Mouse (Mus musculus) limb, embryonic 13.5 days (tissue): Measurements from ENCODE around the gene Faap100. TPM values are rescaled to one million over a fixed set of nuclear protein-coding genes. Genes with fewer than 3 reads are reported as not detected.
"Not testable (repeated sequence)": the region's sequence is repeated elsewhere in the genome, so short reads cannot be mapped to it uniquely, and the experiment has no call there.

Experiments used
- ATAC-seq: fragments of 200-750 bp; cut with Nextera tagmentation; 2 replicates; pipeline ENCODE4 v1.8.0; 2017; ENCODE audit warnings: low read depth, moderate number of reproducible peaks, moderate TSS enrichment; ENCODE audit not compliant: low FRiP score
- H3K27ac ChIP-seq: fragments of 300-500 bp; sonication (generic); 2 replicates; pipeline ENCODE4 v1.5.1; 2015; ENCODE audit warnings: inconsistent platforms, mild to moderate bottlenecking, moderate library complexity
- H3K27me3 ChIP-seq: fragments of 300-500 bp; sonication (generic); 2 replicates; pipeline ENCODE4 v1.6.1; 2015; ENCODE audit warnings: mild to moderate bottlenecking, inconsistent platforms
- H3K36me3 ChIP-seq: fragments of 300-500 bp; sonication (generic); 2 replicates; pipeline ENCODE4 v1.6.1; 2015; ENCODE audit warnings: inconsistent platforms, mild to moderate bottlenecking, moderate library complexity
- H3K4me1 ChIP-seq: fragments of 300-500 bp; sonication (generic); 2 replicates; pipeline ENCODE4 v1.6.1; 2015; ENCODE audit warnings: inconsistent platforms
- H3K4me2 ChIP-seq: fragments of 300-500 bp; sonication (generic); replicated peaks from 2 replicates; pipeline ENCODE4 v1.6.1; 2015; ENCODE audit warnings: inconsistent platforms, mild to moderate bottlenecking, moderate library complexity
- H3K4me3 ChIP-seq: fragments of 300-500 bp; sonication (generic); 2 replicates; pipeline ENCODE4 v1.5.1; 2015; ENCODE audit warnings: moderate library complexity, mild to moderate bottlenecking, inconsistent platforms
- H3K9ac ChIP-seq: fragments of 300-500 bp; sonication (generic); 2 replicates; pipeline ENCODE4 v1.6.1; 2015; ENCODE audit warnings: mild to moderate bottlenecking, inconsistent platforms
- H3K9me3 ChIP-seq: fragments of 300-500 bp; sonication (generic); 2 replicates; pipeline ENCODE4 v1.6.1; 2016; ENCODE audit warnings: inconsistent platforms
- WGBS: fragments of 180-500 bp; shearing (Covaris S2); methylation state at CpG from one replicate; pipeline ENCODE4 v1.1.7; 2015; 5-methylcytosine and 5-hydroxymethylcytosine counted together
- polyA plus RNA-seq: library from polyadenylated mRNA; unstranded; fragments of >200 nt; fragmentation: Nextera tagmentation; extraction: Ambion mirVana; gene quantifications from 2 replicates; pipeline ENCODE4 v1.2.1, GENCODE M21; 2015

The Faap100 gene
- polyA plus RNA-seq, 1 experiment from 2014 or later, result 38.6 TPM

DNA sequence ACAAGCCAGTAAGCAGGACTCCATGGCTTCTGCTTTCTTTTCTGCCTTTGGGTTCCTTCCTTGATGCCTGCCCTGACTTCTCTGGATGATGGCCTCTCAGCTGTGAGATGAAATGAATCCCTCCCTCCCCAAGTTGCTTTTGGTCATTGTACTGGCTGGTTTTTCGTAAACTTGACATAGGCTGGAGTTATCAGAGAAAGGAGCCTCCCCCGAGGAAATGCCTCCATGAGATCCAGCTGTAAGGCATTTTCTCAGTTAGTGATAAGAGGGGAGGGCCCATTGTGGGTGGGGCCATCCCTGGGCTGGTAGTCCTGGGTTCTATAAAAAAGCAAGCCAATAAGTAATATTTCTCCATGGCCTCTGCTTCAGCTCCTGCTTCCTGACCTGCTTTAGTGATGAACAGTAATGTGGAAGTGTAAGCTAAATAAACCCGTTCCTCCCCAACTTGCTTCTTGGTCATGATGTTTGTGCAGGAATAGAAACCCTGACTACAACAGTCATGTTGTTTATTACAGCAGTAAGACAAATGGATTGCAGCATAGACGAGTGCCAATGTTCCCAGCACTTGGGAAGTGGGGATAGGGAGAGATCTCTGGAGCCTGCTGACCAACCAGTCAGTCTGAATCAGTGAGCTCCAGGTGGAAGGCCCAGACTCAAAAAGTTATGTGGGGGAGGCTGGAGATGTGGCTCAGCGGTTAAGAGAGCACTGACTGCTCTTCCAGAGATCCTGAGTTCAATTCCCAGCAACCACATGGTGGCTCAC lies 23.1 kb downstream of the Faap100 start:
- H3K4me2 ChIP-seq, result no peak overlapping the region
- H3K9me3 ChIP-seq, result no peaks in the 10 kb centered on the region
- H3K27me3 ChIP-seq, result no peaks in the 10 kb centered on the region
- ATAC-seq, result no peak
- H3K27ac ChIP-seq, result no peak overlapping the region
- 65% methylated on average over 5 of the region's 5 CpGs for WGBS
- no peak overlapping the region for H3K4me3 ChIP-seq
- H3K36me3 ChIP-seq, result no peaks in the 10 kb centered on the region
- H3K9ac ChIP-seq, result no peak overlapping the region
- H3K4me1 ChIP-seq, result peaks cover 88% of the 10 kb centered on the region

DNA sequence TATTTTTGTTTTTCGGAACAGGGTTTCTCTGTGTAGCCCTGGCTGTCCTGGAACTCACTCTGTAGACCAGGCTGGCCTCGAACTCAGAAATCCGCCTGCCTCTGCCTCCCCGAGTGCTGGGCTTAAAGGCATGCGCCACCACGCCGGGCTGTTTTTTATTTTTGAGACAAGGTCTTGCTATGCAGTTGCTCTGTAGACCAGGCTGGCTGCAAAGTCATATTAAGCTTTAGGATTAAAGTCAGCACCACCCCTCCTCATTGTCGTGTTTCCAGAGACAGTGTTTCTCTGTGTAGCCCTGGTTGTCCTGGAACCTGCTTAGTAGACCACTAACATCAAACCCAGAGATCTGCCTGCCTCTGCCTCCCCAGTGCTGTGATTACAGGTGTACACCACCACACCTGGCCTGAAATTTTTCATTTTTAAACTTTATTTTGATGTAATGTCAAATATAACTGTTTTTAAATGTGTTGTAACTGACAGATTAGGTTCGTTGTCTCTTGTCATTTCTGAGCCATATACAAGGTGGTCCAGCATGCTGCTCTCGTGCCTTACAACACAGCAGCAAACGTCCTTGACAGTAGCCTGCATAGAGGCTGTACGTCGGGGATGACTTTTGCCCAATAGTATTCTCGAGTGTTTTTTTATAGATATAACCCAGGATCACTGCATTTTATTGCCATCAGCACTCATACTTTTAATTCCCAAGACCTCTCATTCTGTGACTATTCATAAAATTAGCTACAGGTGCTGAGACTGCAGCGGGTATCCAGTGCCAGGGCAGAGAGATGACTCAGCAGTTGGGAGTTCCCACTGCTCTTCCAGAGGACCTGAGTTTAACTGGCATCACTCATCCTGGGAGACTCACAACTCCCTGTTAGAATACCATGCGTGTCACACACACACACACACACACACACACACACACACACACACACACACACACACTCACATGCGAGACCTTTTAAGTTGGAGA lies 24.0 kb downstream of the Faap100 start:
- Histone ChIP-seq H3K9me3 (no peaks in the 10 kb centered on the region), H3K4me2 (no peak overlapping the region), H3K27me3 (no peaks in the 10 kb centered on the region), H3K4me1 (peaks cover 80% of the 10 kb centered on the region), H3K4me3 (no peak overlapping the region), H3K36me3 (no peaks in the 10 kb centered on the region), H3K27ac (no peak overlapping the region), H3K9ac (no peak overlapping the region)
- WGBS, result 85% methylated on average over 17 of the region's 17 CpGs
- no peak for ATAC-seq

DNA sequence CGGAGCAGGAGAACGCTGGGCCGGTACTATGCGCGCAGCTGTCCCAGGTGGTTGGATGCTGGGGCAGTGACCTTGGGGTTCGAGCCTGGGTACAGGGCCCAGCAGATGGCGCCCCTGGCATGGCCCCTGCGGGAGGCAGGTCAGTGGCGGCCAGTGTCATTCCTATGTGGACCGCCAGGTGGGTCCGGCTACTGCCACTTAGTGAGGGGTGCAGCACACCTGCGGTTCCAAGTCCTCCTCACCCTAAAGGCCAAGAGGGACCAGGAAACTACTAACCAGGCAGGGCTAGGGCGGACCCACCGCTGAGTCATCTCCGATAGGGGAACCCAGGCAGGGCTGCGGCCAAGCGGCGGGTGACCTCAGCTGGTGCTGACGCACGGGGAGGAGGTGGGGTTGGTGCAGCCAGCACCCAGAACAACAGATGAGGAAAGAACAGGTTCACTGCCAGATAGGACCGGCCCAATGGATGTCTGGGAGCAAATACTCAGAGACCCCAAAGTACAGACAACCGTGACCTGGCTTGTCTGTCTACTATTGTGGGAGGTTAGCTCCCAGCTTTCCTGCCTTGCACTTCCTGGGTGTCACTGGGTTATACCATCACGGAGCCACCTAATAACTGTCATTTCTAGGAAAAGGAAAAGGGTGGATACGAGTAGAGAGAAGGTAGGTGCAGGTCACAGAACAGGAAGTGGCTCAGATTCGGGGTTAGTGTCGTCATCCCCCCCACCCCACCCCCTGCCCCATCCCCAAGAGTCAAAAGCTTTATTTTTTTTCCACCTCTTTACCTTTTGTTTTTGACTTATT lies 24.9 kb downstream of the Faap100 start:
- 24% methylated on average over 26 of the region's 26 CpGs for WGBS
- Histone ChIP-seq H3K4me2 (no peak overlapping the region), H3K4me1 (peaks cover 78% of the 10 kb centered on the region), H3K9me3 (no peaks in the 10 kb centered on the region), H3K27ac (peak overlapping the region; percentile 79; the same call in 1 of the 2 replicates), H3K36me3 (no peaks in the 10 kb centered on the region), H3K4me3 (no peak overlapping the region), H3K9ac (no peak overlapping the region), H3K27me3 (no peaks in the 10 kb centered on the region)
- ATAC-seq, result no peak

DNA sequence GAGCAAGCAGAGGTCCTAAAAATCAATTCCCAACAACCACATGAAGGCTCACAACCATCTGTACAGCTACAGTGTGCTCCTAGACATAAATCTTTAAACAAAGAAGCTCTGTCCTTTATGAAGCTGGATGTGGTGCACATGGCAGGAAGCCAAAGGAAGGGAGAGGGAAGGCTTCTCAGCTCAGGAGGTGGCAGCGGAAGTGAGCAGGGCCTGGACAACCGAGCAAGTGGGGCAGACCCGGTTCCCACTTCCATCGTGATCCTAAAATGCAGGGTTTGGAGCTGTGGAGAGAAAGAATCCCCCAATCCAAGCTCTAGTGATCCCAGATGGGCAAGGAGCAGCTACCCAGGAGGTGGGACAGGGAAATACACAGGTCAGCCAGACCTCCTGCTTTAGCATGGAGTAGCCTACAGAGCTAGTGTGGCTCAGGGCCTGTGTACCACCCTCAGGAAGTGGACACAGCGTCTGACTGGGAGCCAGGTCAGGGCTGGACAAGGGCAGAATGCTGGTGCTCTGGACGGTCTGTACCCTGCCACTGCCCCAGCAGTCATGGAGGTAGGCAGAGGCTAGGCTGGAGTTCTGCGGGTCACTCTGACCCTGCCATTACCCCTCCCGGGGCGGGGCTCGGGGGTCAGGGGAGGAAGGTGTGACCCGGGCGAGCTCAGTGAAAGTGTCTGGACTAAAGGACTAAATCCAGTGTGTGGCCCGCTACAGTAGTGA lies 25.8 kb downstream of the Faap100 start:
- no peak overlapping the region; the same call in 1 of the 2 replicates for H3K9ac ChIP-seq
- H3K36me3 ChIP-seq, result no peaks in the 10 kb centered on the region
- no peaks in the 10 kb centered on the region for H3K27me3 ChIP-seq
- no peaks in the 10 kb centered on the region for H3K9me3 ChIP-seq
- ATAC-seq, result no peak
- peak overlapping the region; percentile 21; the same call in 1 of the 2 replicates for H3K4me2 ChIP-seq
- H3K27ac ChIP-seq, result peak overlapping the region; percentile 79
- 53% methylated on average over 13 of the region's 13 CpGs for WGBS
- H3K4me1 ChIP-seq, result peaks cover 68% of the 10 kb centered on the region
- no peak overlapping the region for H3K4me3 ChIP-seq

DNA sequence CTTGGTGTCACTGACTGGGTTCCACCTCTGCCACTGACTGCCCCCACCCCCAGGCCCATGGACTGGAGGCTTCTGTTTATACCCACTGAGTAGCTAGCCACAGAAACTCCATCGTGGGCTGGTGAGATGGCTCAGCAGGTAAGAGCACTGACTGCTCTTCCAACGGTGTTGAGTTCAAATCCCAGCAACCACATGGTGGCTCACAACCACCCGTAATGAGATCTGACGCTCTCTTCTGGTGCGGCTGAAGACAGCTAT lies 26.5 kb downstream of the Faap100 start:
- not testable (repeated sequence) for H3K9me3 ChIP-seq, H3K4me2 ChIP-seq, H3K9ac ChIP-seq, H3K4me3 ChIP-seq, H3K27me3 ChIP-seq, H3K36me3 ChIP-seq, ATAC-seq
- peaks cover 61% of the 10 kb centered on the region for H3K4me1 ChIP-seq
- 84% methylated on average over 5 of the region's 5 CpGs for WGBS
- peak overlapping the region; percentile 53; the same call in 1 of the 2 replicates for H3K27ac ChIP-seq

DNA sequence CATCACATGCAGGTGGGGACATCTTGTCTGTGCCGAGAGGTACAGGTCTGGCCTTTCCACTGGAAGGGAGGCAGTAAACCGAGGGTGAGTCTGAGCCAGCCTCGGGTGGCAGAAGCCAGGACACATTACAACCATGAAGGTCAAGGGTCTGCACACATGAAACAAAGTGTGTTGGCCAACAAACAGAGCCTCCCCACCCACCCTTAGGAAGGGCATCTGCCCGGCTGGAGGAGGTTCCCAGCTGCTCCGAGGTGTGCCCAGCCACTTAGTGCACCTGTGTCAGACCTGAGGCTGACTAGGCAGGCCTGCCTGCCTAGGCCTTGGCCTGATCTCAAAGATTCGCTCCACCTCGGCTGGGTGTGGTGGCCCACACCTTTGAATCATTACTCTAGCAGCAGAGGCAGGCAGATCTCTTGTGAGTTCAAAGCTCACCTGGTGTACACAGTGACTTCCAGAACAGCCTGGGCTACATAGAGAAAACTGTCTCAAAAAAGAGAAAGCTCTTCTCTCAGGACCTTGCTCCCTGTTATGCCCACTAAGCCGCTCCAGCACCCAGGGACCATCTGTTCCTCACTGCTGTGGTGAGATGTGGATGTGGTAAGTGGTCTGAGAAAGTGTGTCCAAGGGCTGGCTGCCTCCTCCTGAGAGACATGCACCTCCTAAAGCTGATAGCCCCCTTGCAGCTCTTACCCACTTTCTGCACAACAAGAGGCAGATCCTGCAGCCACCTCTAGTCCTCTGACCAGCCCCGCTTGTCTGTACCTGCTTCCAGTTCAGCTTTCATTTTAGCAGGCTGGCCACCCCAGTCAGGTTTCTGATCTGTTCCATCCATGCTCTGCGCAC lies 27.1 kb downstream of the Faap100 start:
- peaks cover 8% of the 10 kb centered on the region for H3K36me3 ChIP-seq
- peak overlapping the region; percentile 100; the same call in 1 of the 2 replicates for H3K4me3 ChIP-seq
- H3K27ac ChIP-seq, result peak overlapping the region; percentile 100
- H3K4me2 ChIP-seq, result peak overlapping the region; percentile 95
- 82% methylated on average over 10 of the region's 10 CpGs for WGBS
- peaks cover 60% of the 10 kb centered on the region for H3K4me1 ChIP-seq
- no peak for ATAC-seq
- no peaks in the 10 kb centered on the region for H3K9me3 ChIP-seq
- no peaks in the 10 kb centered on the region for H3K27me3 ChIP-seq
- peak overlapping the region; percentile 100; the same call in 1 of the 2 replicates for H3K9ac ChIP-seq

DNA sequence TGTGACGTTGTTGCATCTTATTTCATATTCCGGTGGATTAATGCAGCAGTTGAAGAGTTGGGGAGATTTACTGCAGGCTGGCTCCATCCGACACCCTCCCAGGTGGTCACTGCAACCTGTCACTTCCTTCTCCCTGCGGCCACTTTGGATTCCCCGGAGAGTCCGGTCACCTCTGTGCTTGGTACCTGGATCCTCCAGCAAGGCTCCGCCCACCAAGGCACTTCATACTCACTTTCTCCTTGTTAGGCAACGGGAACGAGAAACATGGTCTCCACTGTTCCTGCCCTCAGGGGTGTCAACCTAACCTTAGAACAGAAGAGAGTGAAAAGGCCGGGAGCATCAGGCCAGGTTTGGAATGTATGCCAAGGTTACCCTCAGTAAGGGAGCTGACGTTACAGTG lies 27.9 kb downstream of the Faap100 start:
- 10% methylated on average over 11 of the region's 11 CpGs for WGBS
- peak overlapping the region; percentile 100 for H3K9ac ChIP-seq
- H3K4me1 ChIP-seq, result peaks cover 61% of the 10 kb centered on the region
- H3K36me3 ChIP-seq, result peaks cover 10% of the 10 kb centered on the region
- ATAC-seq, result no peak
- H3K4me3 ChIP-seq, result peak overlapping the region; percentile 100
- H3K27ac ChIP-seq, result peak overlapping the region; percentile 100
- no peaks in the 10 kb centered on the region for H3K27me3 ChIP-seq
- no peaks in the 10 kb centered on the region for H3K9me3 ChIP-seq
- peak overlapping the region; percentile 95 for H3K4me2 ChIP-seq

DNA sequence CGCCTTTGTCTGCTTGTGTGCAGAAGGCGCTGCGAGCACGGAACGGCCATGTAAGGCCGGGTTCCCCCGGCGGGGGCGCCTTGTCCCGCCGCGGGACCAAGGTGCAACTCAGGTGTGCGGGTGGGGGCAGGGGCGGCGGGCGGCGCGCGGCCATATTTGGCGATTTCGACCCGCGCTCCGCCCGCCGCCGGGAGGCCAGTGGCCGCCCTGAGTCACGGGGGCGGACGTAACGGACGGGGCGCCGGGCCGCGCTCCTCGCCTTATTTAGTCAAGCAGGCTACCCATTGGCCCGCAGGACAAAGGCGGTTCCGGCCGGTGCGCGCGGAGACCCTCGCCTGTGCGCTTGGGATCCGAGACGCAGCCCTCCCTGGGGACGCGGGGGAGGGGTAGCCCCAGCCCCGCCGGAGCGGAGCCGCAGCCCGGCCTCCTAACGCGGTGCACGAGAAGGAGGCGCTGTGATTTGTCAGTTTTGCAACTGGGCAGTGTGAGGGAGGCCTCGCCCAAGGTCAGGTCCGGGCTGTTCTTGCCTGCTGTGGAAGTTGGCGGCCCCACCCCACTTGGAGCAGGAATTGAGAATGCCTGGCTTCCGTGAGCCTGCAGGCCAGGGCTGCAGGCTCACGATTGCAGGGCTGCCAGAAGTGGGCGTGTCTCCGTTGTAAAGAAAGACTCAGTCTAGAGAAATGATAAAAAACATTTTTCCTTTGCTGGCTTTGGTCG lies 28.4 kb downstream of the Faap100 start:
- Histone ChIP-seq H3K27ac (peak overlapping the region; percentile 100), H3K9ac (peak overlapping the region; percentile 100), H3K4me1 (peaks cover 59% of the 10 kb centered on the region), H3K36me3 (peaks cover 14% of the 10 kb centered on the region), H3K27me3 (no peaks in the 10 kb centered on the region), H3K4me3 (peak overlapping the region; percentile 100), H3K4me2 (peak overlapping the region; percentile 95), H3K9me3 (no peaks in the 10 kb centered on the region)
- peak; percentile 74 for ATAC-seq
- WGBS, result 3% methylated on average over 67 of the region's 68 CpGs

DNA sequence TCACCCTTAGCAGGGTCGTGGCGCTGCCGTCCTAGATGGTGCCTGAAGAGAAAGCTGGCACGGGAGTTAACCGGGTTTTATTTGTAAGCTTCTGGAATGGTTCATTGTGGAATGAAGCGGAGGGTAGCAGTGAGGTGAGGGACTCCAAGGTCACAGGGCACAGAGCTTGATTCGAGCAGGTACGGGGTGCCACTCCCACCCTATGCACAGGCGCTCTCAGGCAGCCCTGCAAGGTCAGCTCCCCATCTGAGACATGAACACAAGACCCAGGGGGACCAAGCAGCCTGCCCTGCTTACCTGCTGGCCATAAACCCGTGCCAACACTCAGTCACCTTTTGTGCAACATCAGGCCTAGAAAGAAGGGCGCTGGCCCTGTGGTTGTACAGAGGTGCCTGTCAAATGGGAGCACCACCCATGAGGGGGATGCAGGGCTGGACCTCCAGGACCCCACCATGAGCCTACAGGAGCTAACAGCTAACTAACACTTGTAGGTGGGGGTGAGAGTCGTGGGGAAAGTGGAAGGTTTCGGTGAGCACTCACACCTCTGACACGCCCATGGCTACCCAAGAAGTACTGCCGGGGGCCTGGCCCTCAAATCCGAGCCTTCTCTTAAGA lies 29.1 kb downstream of the Faap100 start:
- WGBS, result 2% methylated on average over 16 of the region's 16 CpGs

More for the DNA sequence above, 29.1 kb downstream of the Faap100 start:
- Histone ChIP-seq H3K4me2 (peak overlapping the region; percentile 95), H3K27ac (peak overlapping the region; percentile 100), H3K9ac (peak overlapping the region; percentile 100), H3K27me3 (no peaks in the 10 kb centered on the region), H3K4me1 (peaks cover 55% of the 10 kb centered on the region), H3K4me3 (peak overlapping the region; percentile 100), H3K36me3 (peaks cover 21% of the 10 kb centered on the region), H3K9me3 (no peaks in the 10 kb centered on the region)
- ATAC-seq, result peak; percentile 0; the same call in 1 of the 2 replicates
